Mouse (Mus musculus) ES-Bruce4 (cell line): Measurements from ENCODE around the gene Actl6b. TPM values are rescaled to one million over a fixed set of nuclear protein-coding genes. Genes with fewer than 3 reads are reported as not detected.

Experiments used
- H3K27ac ChIP-seq: 2 replicates; pipeline ENCODE4 v1.5.1; 2012; ENCODE audit warnings: low read length, inconsistent platforms; ENCODE audit not compliant: insufficient read depth
- H3K27me3 ChIP-seq: 2 replicates; pipeline ENCODE4 v1.6.1; 2012; ENCODE audit warnings: mild to moderate bottlenecking, low read length, inconsistent platforms; ENCODE audit not compliant: control insufficient read depth, poor library complexity, insufficient read depth, severe bottlenecking
- H3K36me3 ChIP-seq: 2 replicates; pipeline ENCODE4 v1.6.1; 2012; ENCODE audit warnings: inconsistent platforms, mild to moderate bottlenecking, low read length, moderate library complexity; ENCODE audit not compliant: control insufficient read depth, poor library complexity, insufficient read depth, severe bottlenecking
- H3K4me1 ChIP-seq: one replicate; pipeline ENCODE4 v1.8.1; 2011; ENCODE audit warnings: low read length; ENCODE audit not compliant: control insufficient read depth, insufficient read depth
- H3K4me3 ChIP-seq: 2 replicates; pipeline ENCODE4 v1.5.1; 2011; ENCODE audit warnings: low read depth, mild to moderate bottlenecking, low read length
- H3K9ac ChIP-seq: 2 replicates; pipeline ENCODE4 v1.6.1; 2012; ENCODE audit warnings: low read depth, mild to moderate bottlenecking, inconsistent platforms; ENCODE audit not compliant: poor library complexity, severe bottlenecking
- H3K9me3 ChIP-seq: replicated peaks from 2 replicates; pipeline ENCODE4 v1.6.1; 2012; ENCODE audit warnings: mild to moderate bottlenecking, low read length, inconsistent platforms; ENCODE audit not compliant: control insufficient read depth, poor library complexity, insufficient read depth, severe bottlenecking
- CTCF ChIP-seq: IDR thresholded peaks from one replicate; pipeline ENCODE4 v1.8.1; 2011; ENCODE audit warnings: low read depth, low read length
- EP300 ChIP-seq: IDR thresholded peaks from 2 replicates; pipeline ENCODE4 v1.6.1; 2011; ENCODE audit warnings: low read depth, low read length; ENCODE audit not compliant: insufficient read depth
- POLR2A ChIP-seq: IDR thresholded peaks from one replicate; pipeline ENCODE4 v1.8.1; 2011; ENCODE audit warnings: low read length; ENCODE audit not compliant: insufficient read depth
- polyA plus RNA-seq: library from polyadenylated mRNA; stranded (reverse); fragments of >200 nt; gene quantifications from 2 replicates; pipeline ENCODE4 v1.2.4, GENCODE M21; 2011; ENCODE audit warnings: low read depth; ENCODE audit not compliant: missing spikeins, insufficient read depth, insufficient read length

Actl6b gene
- polyA plus RNA-seq, 1 experiment = not detected

DNA sequence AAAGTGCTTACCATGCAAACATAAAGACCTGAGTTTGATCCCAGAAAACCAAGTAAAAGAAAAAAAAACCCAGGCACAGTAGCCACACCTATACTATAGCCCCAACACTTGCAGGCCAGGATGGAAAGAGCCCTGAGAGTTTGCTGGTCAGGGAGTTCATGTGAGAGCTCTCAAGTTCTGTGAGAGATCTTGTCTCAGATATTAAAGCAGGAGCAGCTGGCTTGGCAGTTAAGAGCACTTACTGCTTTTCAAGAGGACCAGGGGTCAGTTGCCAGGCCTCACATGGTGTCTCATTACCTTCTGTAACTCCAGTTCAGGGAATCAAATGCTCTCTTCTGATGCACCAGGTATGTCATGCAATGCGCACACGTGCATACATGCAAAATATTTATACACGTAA lies 18.6 kb upstream of the Actl6b start:
- Histone ChIP-seq H3K4me3 (no peak overlapping the region), H3K4me1 (no peaks in the 10 kb centered on the region), H3K9ac (no peak overlapping the region), H3K36me3 (no peaks in the 10 kb centered on the region), H3K27ac (no peak overlapping the region), H3K27me3 (no peaks in the 10 kb centered on the region), H3K9me3 (no peaks in the 10 kb centered on the region)
- TF ChIP-seq EP300 = no peak
- TF ChIP-seq POLR2A = no peak
- no peak for TF ChIP-seq CTCF

DNA sequence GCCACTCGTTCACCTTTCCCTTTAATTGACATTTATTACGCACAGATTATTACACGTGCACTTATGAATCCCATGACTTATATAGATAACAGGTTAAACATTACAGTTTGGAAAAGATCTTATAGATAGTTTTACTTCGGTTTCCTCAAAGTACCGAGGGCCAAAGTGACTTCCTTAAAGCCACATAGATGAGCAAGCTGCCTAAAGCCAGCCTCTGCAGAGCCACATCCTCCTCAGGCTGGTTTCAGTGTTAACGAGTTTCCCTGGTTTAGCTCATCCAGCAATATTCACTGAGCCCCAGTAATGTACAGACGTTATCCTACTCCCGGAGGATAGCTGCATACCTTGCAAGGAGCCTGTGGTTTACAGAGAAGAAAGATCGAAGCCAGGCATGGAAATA lies 18.0 kb upstream of the Actl6b start:
- Histone ChIP-seq H3K9ac (no peak overlapping the region), H3K27ac (no peak overlapping the region), H3K36me3 (no peaks in the 10 kb centered on the region), H3K9me3 (no peaks in the 10 kb centered on the region), H3K4me3 (no peak overlapping the region), H3K27me3 (no peaks in the 10 kb centered on the region), H3K4me1 (no peaks in the 10 kb centered on the region)
- TF ChIP-seq POLR2A (no peak), EP300 (no peak), CTCF (no peak)

DNA sequence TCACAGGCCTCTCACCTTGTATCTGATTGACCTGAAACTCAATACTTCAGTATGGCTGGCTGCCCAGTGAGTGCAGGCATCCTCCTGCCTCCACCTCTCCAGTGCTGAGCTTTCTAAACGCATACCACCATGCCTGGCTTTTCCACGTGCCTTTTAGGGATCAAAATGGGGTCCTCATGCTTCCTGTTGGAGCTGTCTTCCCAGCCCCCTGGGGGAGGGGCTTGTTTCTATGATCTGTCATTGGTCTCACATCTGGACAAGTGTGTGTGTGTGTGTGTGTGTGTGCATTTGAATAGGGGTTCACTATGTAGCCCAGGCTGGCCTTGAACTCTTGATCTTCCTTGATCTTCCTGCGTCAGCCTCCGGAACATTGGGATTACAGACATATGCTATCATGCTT lies 15.9 kb upstream of the Actl6b start:
- Histone ChIP-seq H3K27ac (no peak overlapping the region), H3K9ac (no peak overlapping the region), H3K4me1 (no peaks in the 10 kb centered on the region), H3K27me3 (no peaks in the 10 kb centered on the region), H3K4me3 (no peak overlapping the region), H3K9me3 (no peaks in the 10 kb centered on the region), H3K36me3 (no peaks in the 10 kb centered on the region)
- TF ChIP-seq EP300 = no peak
- no peak for TF ChIP-seq CTCF

DNA sequence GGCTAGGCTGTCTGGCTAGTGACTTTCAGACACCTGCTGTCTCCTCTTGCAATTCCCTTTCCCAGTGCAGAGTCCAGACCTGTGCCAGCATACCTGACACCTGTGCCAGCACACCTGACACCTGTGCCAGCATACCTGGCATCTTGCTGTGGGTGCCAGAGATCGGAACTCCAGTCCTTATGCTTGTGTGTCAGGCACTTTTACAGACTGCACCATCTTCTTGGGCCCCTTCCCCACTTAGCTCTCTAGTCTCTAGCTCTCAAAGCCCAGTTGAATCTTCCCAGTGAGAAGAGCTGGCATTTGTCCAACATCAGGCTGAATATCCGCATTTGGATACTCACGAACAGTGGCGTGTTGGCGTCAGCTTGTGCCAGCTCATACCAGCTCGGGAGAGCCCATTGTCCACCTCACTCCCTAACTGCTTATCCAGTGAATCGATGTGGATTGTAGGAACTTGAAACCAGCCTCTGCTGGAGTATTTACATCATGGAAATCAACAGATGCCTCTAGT lies 14.0 kb upstream of the Actl6b start:
- Histone ChIP-seq H3K27ac (no peak overlapping the region), H3K27me3 (no peaks in the 10 kb centered on the region), H3K9ac (no peak overlapping the region), H3K4me3 (no peak overlapping the region), H3K9me3 (no peaks in the 10 kb centered on the region), H3K4me1 (no peaks in the 10 kb centered on the region), H3K36me3 (no peaks in the 10 kb centered on the region)
- TF ChIP-seq POLR2A (no peak), CTCF (no peak), EP300 (no peak)

DNA sequence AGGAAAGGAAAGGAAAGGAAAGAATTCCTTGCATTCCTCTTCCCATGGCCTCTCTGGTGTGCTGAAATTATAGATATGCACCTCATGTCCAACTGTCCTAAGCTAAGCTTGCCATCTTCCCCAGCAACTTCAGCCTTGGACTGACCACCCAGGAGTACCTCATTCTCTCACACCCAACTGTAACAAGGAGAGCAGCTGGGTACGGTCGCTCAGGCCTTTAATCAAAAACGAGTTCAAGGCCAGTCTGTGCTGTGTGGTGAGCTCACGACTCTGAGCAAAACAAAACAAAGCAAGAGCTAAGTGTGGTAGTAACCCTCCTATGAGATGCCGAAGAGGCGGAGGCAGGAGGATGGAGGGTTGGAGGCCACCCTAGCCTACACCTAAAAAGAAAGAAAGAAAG lies 12.3 kb upstream of the Actl6b start:
- Histone ChIP-seq H3K27ac (no peak overlapping the region), H3K4me1 (no peaks in the 10 kb centered on the region), H3K9ac (no peak overlapping the region), H3K36me3 (no peaks in the 10 kb centered on the region), H3K4me3 (no peak overlapping the region), H3K9me3 (no peaks in the 10 kb centered on the region), H3K27me3 (no peaks in the 10 kb centered on the region)
- TF ChIP-seq CTCF = no peak
- TF ChIP-seq POLR2A = no peak
- no peak for TF ChIP-seq EP300

DNA sequence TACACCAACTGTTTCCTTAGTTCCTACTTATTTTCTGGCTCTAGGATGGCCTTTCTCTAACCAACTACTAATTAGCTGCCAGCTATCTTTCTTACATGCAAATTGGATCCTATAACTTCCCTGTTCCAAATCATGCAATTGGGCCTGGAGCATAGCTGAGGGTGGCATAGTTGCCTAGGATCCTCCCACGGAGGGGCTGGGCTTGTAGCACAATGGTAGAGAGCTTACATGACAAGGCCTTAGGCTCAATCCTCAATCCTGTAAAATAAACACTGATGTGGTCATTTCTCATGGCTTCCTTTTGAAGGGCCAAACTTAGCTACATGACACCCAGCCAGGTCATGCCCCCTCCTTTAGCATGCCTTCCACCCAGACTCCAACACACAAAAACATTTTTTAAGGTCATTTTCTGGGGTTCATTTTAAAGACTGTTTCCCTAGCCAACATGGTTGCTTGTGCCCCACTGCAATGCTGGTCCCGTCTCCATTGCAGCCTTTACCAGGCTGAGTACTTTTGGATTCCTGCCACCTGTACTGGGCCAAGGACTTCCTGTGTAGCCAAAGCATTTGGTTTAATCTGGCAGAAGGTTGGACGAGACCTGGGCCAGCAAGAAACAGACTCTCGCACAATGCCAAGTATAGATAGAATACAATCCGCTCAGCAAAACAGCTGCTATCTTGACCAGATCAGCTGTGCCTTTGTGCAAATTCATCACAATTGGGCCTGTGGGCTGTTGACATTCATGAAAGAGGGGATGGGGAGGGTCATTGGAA lies 11.4 kb upstream of the Actl6b start:
- no peak for TF ChIP-seq CTCF
- no peak for TF ChIP-seq POLR2A
- no peak for TF ChIP-seq EP300
- no peaks in the 10 kb centered on the region for H3K9me3 ChIP-seq
- no peak overlapping the region for H3K9ac ChIP-seq
- H3K4me1 ChIP-seq = no peaks in the 10 kb centered on the region
- H3K36me3 ChIP-seq = no peaks in the 10 kb centered on the region
- H3K27ac ChIP-seq = no peak overlapping the region
- no peak overlapping the region for H3K4me3 ChIP-seq
- no peaks in the 10 kb centered on the region for H3K27me3 ChIP-seq
